Mouse (Mus musculus): ENCODE measurements at regions not wholly inside any gene's neighbourhood (a gene's known extent, or its start where the extent isn't known, plus 50 kb on each side); places are given as distances from the start of the nearest gene placed in this dataset.

DNA sequence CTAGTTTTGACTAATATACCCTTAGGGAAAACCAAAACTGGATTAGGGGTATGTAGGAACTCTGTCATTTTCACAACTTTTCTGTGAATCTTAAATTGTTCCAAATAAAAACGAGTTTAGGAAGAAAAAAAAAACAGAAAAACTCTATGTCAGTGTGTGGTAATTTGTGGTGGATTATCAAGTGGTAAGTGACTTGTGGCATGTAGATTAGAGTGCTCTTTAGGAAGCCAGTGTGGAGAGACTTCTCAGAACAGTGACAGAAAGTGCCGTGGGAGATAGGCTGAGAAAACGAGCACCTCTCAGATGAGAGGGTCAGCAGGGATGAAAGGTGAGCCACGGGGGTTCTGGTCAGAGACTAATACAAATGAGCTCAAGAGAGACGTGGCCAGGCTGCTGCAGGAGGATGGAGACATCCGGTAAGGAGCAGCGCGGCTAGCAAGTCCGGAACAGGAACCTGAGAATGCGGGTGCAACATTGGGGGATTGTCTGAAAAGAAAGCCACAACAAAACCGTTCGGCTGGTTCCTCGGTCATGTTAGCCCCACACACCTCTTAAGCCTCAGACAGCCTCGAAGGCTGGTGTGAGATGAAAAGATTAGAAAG lies 161.3 kb downstream of the Cysltr2 start:
- H3K4me1 ChIP-seq (ENCODE audit: control insufficient read depth, insufficient read depth, low read length): no peaks in the 10 kb centered on the region
- no peak overlapping the region for H3K9ac ChIP-seq (ENCODE audit: low read depth, low read length)
- no peak overlapping the region for H3K27ac ChIP-seq (ENCODE audit: low read length)
- H3K9me3 ChIP-seq (ENCODE audit: control insufficient read depth, low read length): no peaks in the 10 kb centered on the region
- 47% methylated on average over 14 of the region's 14 CpGs for WGBS
- H3K27me3 ChIP-seq (replicated peaks; ENCODE audit: control insufficient read depth, insufficient read depth, low read length): no peaks in the 10 kb centered on the region
- no peak overlapping the region for H3K4me2 ChIP-seq (ENCODE audit: low read depth, low read length)
- no peak for ATAC-seq
- H3K4me3 ChIP-seq (ENCODE audit: low read length): no peak overlapping the region
- no peaks in the 10 kb centered on the region for H3K36me3 ChIP-seq (ENCODE audit: control insufficient read depth, insufficient read depth, low read length)

DNA sequence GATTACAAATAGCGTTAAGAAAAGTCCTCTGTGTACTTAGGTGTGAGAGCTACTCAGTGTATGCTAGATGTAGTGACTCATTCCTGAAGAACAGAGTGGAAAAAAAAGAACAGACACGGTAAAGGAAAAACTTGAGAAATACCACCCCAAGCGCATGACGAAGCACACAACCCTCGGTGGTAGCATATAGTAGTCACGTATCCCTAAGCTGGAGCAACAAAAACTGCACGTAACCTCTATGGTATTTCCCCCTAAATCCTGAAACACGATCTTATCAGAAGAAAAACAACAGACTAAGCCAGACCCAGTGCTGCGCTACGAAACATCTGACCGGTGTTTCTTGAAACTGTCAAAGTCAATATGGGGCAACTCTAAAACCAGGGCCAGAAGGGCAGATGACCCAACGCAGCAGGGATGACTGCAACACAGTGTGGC lies 162.0 kb downstream of the Cysltr2 start:
- no peaks in the 10 kb centered on the region for H3K36me3 ChIP-seq (ENCODE audit: control insufficient read depth, insufficient read depth, low read length)
- no peaks in the 10 kb centered on the region for H3K4me1 ChIP-seq (ENCODE audit: control insufficient read depth, insufficient read depth, low read length)
- H3K27me3 ChIP-seq (replicated peaks; ENCODE audit: control insufficient read depth, insufficient read depth, low read length): no peaks in the 10 kb centered on the region
- H3K9ac ChIP-seq (ENCODE audit: low read depth, low read length): no peak overlapping the region
- no peak overlapping the region for H3K27ac ChIP-seq (ENCODE audit: low read length)
- WGBS: 33% methylated on average over 12 of the region's 12 CpGs
- H3K9me3 ChIP-seq (ENCODE audit: control insufficient read depth, low read length): no peaks in the 10 kb centered on the region
- no peak overlapping the region for H3K4me3 ChIP-seq (ENCODE audit: low read length)
- no peak for ATAC-seq
- no peak overlapping the region for H3K4me2 ChIP-seq (ENCODE audit: low read depth, low read length)

DNA sequence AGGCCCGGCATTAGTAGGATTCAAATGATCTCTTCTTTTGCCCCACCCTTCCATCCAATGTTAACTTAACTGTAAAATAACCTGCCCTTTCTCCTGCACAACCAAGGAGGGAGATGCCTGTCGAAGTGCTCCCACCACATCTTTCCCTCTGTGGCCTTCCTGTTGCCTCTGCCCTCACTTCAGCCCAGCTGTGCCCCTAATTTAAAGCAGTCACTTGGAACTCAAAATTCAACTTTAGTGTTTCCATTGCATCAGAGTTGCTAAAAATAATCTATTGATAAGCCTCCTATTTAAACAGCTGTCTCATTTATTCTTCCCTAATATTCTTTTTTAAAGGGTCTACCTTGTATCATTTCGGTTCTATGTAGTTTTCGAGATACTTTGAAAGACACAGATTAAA lies 163.1 kb downstream of the Cysltr2 start:
- no peak for ATAC-seq

DNA sequence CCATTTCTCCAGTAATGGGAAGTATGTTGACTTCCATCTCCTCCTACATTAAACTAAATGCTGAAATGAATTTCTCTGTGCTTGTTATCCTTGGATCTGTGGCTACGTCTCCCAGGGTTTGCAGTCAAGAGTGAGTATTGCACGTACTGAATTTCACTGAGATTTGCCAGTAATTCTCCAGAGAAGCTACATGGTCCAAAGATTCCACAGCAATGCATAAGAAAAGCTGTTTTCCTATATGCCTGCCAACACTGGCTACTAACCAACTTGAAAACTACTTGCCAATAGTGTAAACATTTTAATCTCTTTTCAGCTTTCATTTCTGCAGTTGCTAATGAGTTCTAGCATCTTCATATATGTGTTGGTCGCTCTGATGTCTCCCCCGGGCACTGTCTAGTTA lies 164.4 kb downstream of the Cysltr2 start:
- Histone ChIP-seq H3K27me3 (replicated peaks; ENCODE audit: control insufficient read depth, insufficient read depth, low read length) (no peaks in the 10 kb centered on the region), H3K4me3 (ENCODE audit: low read length) (no peak overlapping the region), H3K4me2 (ENCODE audit: low read depth, low read length) (no peak overlapping the region), H3K36me3 (ENCODE audit: control insufficient read depth, insufficient read depth, low read length) (no peaks in the 10 kb centered on the region), H3K27ac (ENCODE audit: low read length) (no peak overlapping the region), H3K9ac (ENCODE audit: low read depth, low read length) (no peak overlapping the region), H3K9me3 (ENCODE audit: control insufficient read depth, low read length) (no peaks in the 10 kb centered on the region), H3K4me1 (ENCODE audit: control insufficient read depth, insufficient read depth, low read length) (no peaks in the 10 kb centered on the region)
- WGBS: 84% methylated on average over 4 of the region's 4 CpGs
- no peak for ATAC-seq

More for the DNA sequence above, 163.1 kb downstream of the Cysltr2 start:
- 76% methylated on average over 4 of the region's 4 CpGs for WGBS
- Histone ChIP-seq H3K36me3 (ENCODE audit: control insufficient read depth, insufficient read depth, low read length) (no peaks in the 10 kb centered on the region), H3K4me2 (ENCODE audit: low read depth, low read length) (no peak overlapping the region), H3K9ac (ENCODE audit: low read depth, low read length) (no peak overlapping the region), H3K4me1 (ENCODE audit: control insufficient read depth, insufficient read depth, low read length) (no peaks in the 10 kb centered on the region), H3K27me3 (replicated peaks; ENCODE audit: control insufficient read depth, insufficient read depth, low read length) (no peaks in the 10 kb centered on the region), H3K27ac (ENCODE audit: low read length) (no peak overlapping the region), H3K9me3 (ENCODE audit: control insufficient read depth, low read length) (no peaks in the 10 kb centered on the region), H3K4me3 (ENCODE audit: low read length) (no peak overlapping the region)

DNA sequence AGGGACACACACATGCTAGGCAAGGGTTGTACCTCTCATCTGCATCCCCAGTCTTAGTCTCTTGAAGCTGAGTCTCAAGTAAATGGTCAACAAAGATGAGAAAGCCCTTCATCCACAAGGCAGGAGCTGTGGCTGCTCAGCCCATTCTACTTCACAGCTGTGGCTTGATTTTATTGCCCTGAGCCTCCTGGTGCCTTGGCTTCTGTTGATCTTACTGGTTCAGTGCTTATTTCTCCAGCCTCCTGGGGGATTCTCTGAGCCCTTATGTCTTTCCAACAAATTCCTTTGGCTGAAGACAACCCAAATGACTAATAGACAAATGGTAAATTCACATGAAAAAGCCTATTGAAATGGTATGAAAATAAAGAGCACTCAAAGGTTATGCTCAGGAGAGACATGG lies 167.3 kb upstream of the Fndc3a start:
- no peaks in the 10 kb centered on the region for H3K36me3 ChIP-seq (ENCODE audit: control insufficient read depth, insufficient read depth, low read length)
- no peak overlapping the region for H3K4me3 ChIP-seq (ENCODE audit: low read length)
- no peak overlapping the region for H3K27ac ChIP-seq (ENCODE audit: low read length)
- no peaks in the 10 kb centered on the region for H3K9me3 ChIP-seq (ENCODE audit: control insufficient read depth, low read length)
- no peaks in the 10 kb centered on the region for H3K27me3 ChIP-seq (replicated peaks; ENCODE audit: control insufficient read depth, insufficient read depth, low read length)
- H3K9ac ChIP-seq (ENCODE audit: low read depth, low read length): no peak overlapping the region
- H3K4me2 ChIP-seq (ENCODE audit: low read depth, low read length): no peak overlapping the region
- H3K4me1 ChIP-seq (ENCODE audit: control insufficient read depth, insufficient read depth, low read length): no peaks in the 10 kb centered on the region
- no peak for ATAC-seq

DNA sequence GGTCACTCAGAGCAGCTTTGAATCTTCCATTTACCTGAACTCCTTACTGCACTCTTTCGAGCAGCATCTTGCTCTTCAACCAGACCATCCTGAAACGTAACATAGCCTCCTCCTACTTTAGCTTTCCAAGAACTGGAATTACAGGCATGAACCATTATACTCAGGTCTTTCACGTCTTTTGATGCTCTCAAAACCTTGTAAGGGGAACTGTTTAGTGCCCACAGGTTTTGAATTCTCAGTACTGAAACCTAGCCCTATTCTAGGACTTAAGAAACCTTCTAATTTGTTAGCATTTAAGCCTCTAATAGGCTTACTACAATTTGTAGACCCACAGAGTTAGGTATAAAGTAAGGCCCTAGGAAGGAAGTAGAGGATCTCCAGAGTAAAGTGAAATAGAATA lies 163.7 kb upstream of the Fndc3a start:
- no peak for ATAC-seq
- H3K4me2 ChIP-seq (ENCODE audit: low read depth, low read length): no peak overlapping the region
- no peak overlapping the region for H3K27ac ChIP-seq (ENCODE audit: low read length)
- no peaks in the 10 kb centered on the region for H3K9me3 ChIP-seq (ENCODE audit: control insufficient read depth, low read length)
- H3K36me3 ChIP-seq (ENCODE audit: control insufficient read depth, insufficient read depth, low read length): no peaks in the 10 kb centered on the region
- H3K4me1 ChIP-seq (ENCODE audit: control insufficient read depth, insufficient read depth, low read length): no peaks in the 10 kb centered on the region
- H3K27me3 ChIP-seq (replicated peaks; ENCODE audit: control insufficient read depth, insufficient read depth, low read length): no peaks in the 10 kb centered on the region
- no peak overlapping the region for H3K4me3 ChIP-seq (ENCODE audit: low read length)
- H3K9ac ChIP-seq (ENCODE audit: low read depth, low read length): no peak overlapping the region
- 85% methylated on average over 3 of the region's 3 CpGs for WGBS

DNA sequence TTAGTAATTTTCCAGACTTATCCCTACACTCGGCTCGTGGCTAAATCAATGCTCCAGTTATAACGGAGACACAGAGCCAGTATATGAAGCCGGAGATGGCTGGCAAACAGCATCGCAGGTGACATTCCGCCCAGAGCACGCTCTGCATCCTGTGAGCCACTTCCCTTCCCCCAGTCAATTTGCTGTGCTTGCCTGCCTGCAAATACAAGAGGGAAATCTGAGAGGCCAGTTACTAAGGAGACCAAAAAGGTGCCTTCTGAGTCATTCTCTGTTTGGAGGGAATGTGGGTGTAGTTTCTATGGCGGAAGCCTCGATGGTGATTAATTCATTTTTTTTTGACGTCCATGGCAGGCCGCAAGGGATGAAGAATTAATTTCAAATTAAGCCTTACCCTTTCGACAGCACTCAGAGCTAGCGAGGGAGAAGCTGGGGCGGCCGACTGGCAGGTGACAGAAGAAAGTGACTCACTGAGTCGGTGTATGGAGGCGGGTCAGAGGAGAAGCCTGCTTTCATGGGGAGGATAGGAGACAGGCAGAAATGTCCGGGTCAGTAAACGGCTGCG lies 159.5 kb upstream of the Fndc3a start:
- H3K27me3 ChIP-seq (replicated peaks; ENCODE audit: control insufficient read depth, insufficient read depth, low read length): no peaks in the 10 kb centered on the region
- H3K9me3 ChIP-seq (ENCODE audit: control insufficient read depth, low read length): no peaks in the 10 kb centered on the region
- no peak overlapping the region for H3K4me2 ChIP-seq (ENCODE audit: low read depth, low read length)
- WGBS: 40% methylated on average over 20 of the region's 20 CpGs
- ATAC-seq: no peak
- H3K27ac ChIP-seq (ENCODE audit: low read length): no peak overlapping the region
- no peak overlapping the region for H3K4me3 ChIP-seq (ENCODE audit: low read length)
- no peaks in the 10 kb centered on the region for H3K4me1 ChIP-seq (ENCODE audit: control insufficient read depth, insufficient read depth, low read length)
- no peaks in the 10 kb centered on the region for H3K36me3 ChIP-seq (ENCODE audit: control insufficient read depth, insufficient read depth, low read length)
- H3K9ac ChIP-seq (ENCODE audit: low read depth, low read length): no peak overlapping the region

DNA sequence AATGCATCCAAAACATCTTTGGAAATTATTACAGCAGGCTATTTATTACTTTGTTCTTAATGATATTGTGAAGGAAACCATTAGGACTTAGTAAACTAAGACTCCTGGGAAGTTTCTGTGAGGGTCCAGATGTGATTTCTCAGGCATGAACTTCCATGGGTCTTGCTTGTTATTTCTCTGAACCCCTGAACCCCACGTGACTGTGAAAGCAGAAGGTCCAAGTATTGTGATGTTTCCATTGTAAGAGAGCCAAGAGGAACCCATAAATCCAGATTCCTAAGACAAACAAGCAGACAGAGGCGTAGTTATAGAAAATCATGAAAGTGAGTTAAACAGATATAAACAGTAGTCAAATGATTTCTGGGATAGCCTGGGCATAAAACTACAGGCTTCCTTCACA lies 157.1 kb upstream of the Fndc3a start:
- Histone ChIP-seq H3K4me2 (ENCODE audit: low read depth, low read length) (no peak overlapping the region), H3K27me3 (replicated peaks; ENCODE audit: control insufficient read depth, insufficient read depth, low read length) (no peaks in the 10 kb centered on the region), H3K27ac (ENCODE audit: low read length) (no peak overlapping the region), H3K9ac (ENCODE audit: low read depth, low read length) (no peak overlapping the region), H3K9me3 (ENCODE audit: control insufficient read depth, low read length) (no peaks in the 10 kb centered on the region), H3K4me1 (ENCODE audit: control insufficient read depth, insufficient read depth, low read length) (no peaks in the 10 kb centered on the region), H3K4me3 (ENCODE audit: low read length) (no peak overlapping the region), H3K36me3 (ENCODE audit: control insufficient read depth, insufficient read depth, low read length) (no peaks in the 10 kb centered on the region)
- no peak for ATAC-seq
- WGBS: 47% methylated on average over 2 of the region's 2 CpGs

DNA sequence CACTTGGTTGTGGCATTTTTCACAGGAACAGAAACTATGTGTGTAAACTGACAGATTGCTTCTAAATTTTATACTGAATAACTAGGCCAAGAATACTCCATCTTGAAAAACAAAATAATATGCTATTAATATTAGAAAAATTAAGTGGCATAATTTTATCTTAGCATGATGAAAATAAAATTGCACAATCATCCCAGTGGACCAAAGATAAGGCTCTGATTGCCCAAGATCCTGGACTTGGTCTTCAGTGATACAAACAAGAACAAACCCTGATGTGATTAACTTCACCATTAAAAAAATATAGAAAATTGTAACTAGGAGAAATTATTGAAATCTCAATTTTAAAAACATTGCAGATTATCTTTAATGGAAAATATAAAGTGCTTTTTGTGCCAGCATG lies 155.7 kb upstream of the Fndc3a start:
- ATAC-seq: no peak
- Histone ChIP-seq H3K9ac (ENCODE audit: low read depth, low read length) (no peak overlapping the region), H3K36me3 (ENCODE audit: control insufficient read depth, insufficient read depth, low read length) (no peaks in the 10 kb centered on the region), H3K27ac (ENCODE audit: low read length) (no peak overlapping the region), H3K9me3 (ENCODE audit: control insufficient read depth, low read length) (no peaks in the 10 kb centered on the region), H3K27me3 (replicated peaks; ENCODE audit: control insufficient read depth, insufficient read depth, low read length) (no peaks in the 10 kb centered on the region), H3K4me1 (ENCODE audit: control insufficient read depth, insufficient read depth, low read length) (no peaks in the 10 kb centered on the region), H3K4me3 (ENCODE audit: low read length) (no peak overlapping the region), H3K4me2 (ENCODE audit: low read depth, low read length) (no peak overlapping the region)

DNA sequence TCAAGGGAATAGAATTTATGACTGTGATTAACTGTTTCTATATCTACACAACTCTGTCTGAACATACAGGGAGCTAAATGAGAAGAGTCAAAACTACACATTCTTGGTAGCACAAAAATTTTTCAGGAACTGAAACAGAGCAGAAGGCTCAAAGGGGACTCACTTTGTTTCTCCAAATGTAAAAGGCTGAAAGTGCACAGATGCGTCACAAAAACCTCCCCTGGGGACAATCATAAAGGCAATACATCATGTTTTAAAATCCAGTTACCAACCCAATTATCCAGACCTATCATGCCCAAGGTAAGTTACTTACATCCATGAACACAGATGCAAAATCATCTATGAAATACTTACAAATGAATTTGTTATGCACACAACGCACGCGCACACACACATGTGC lies 155.0 kb upstream of the Fndc3a start:
- 93% methylated on average over 4 of the region's 4 CpGs for WGBS
- H3K36me3 ChIP-seq (ENCODE audit: control insufficient read depth, insufficient read depth, low read length): no peaks in the 10 kb centered on the region
- H3K27me3 ChIP-seq (replicated peaks; ENCODE audit: control insufficient read depth, insufficient read depth, low read length): no peaks in the 10 kb centered on the region
- no peaks in the 10 kb centered on the region for H3K9me3 ChIP-seq (ENCODE audit: control insufficient read depth, low read length)
- no peak overlapping the region for H3K4me2 ChIP-seq (ENCODE audit: low read depth, low read length)
- H3K4me3 ChIP-seq (ENCODE audit: low read length): no peak overlapping the region
- ATAC-seq: no peak
- H3K4me1 ChIP-seq (ENCODE audit: control insufficient read depth, insufficient read depth, low read length): no peaks in the 10 kb centered on the region
- H3K27ac ChIP-seq (ENCODE audit: low read length): no peak overlapping the region
- no peak overlapping the region for H3K9ac ChIP-seq (ENCODE audit: low read depth, low read length)
